Mouse (Mus musculus): ENCODE results near the gene Kcnip1.

DNA sequence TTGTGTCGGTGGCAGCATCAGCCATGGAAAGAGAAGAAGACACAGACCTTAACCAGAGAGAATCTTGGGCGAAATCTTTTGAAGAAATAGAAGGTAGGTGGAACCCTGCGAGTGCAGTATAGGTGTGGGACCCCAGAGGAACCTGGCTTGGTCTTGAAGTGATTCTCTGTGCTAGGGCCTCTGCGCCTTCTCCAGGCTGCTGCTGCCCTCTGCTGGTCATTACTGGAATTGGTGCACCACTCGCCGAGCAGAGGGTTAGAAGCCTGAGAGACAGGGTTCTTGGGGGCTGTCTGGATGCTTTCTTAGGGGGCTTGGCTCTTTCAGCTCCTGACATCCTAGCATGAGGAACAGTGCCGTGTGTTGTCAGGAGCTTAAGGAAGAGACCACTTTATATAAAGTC lies 271.7 kb downstream of the Kcnip1 start:
- TF ChIP-seq CTCF (conservative IDR thresholded peaks at IDR 0.05 in 1 of 2, IDR thresholded peaks at IDR 0.05 in 1 of 2; ENCODE audit: low read depth in 2 of 2, low read length in 2 of 2) (peak; percentile 87 to 94), ZMIZ1 (IDR thresholded peaks at IDR 0.05; ENCODE audit: low read depth, low read length) (no peak), MAFK (IDR thresholded peaks at IDR 0.05; ENCODE audit: insufficient replicate concordance, low read length) (no peak), ETS1 (conservative IDR thresholded peaks at IDR 0.05; ENCODE audit: low read depth, low read length) (no peak), MAX (IDR thresholded peaks at IDR 0.05; ENCODE audit: low read length) (no peak), SIN3A (IDR thresholded peaks at IDR 0.05; ENCODE audit: low read length) (no peak), EP300 (IDR thresholded peaks at IDR 0.05; ENCODE audit: low read length) (no peak), POLR2A (IDR thresholded peaks at IDR 0.05; ENCODE audit: low read depth, low read length) (no peak), RAD21 (IDR thresholded peaks at IDR 0.05; ENCODE audit: low read depth, low read length) (peak; percentile 93), TCF12 (IDR thresholded peaks at IDR 0.05; ENCODE audit: low read depth, low read length) (no peak), ZNF384 (IDR thresholded peaks at IDR 0.05; ENCODE audit: low read depth, low read length) (no peak)
